Mouse (Mus musculus): ENCODE measurements around the gene Nkx6-2.

Nkx6-2 gene

GRCm38 (mm10) chr7:139570788-139571187, 11.8 kb downstream of the Nkx6-2 start:
- DNase-seq (ENCODE audit: extremely low spot score) = no peak

- no peak for DNase-seq (ENCODE audit: extremely low spot score)
These were observed 16.1 kb downstream of the Nkx6-2 start for GRCm38 (mm10) chr7:139566533-139566932.

- no peak for DNase-seq (ENCODE audit: extremely low spot score)
These were observed 16.6 kb downstream of the Nkx6-2 start for GRCm38 (mm10) chr7:139565998-139566397.

- DNase-seq (ENCODE audit: extremely low spot score) = no peak
These were observed 18.4 kb downstream of the Nkx6-2 start for GRCm38 (mm10) chr7:139564161-139564560.

GRCm38 (mm10) chr7:139563425-139563824, 19.2 kb downstream of the Nkx6-2 start:
- DNase-seq (ENCODE audit: extremely low spot score) = no peak

- no peak for DNase-seq (ENCODE audit: extremely low spot score)
These were observed 22.9 kb downstream of the Nkx6-2 start for GRCm38 (mm10) chr7:139559659-139560058.

- no peak for DNase-seq (ENCODE audit: extremely low spot score)
These were observed 25.7 kb downstream of the Nkx6-2 start for GRCm38 (mm10) chr7:139556746-139557526.

GRCm38 (mm10) chr7:139556331-139556730, 26.3 kb downstream of the Nkx6-2 start:
- DNase-seq (ENCODE audit: extremely low spot score) = no peak

- no peak for DNase-seq (ENCODE audit: extremely low spot score)
These were observed 31.1 kb downstream of the Nkx6-2 start for GRCm38 (mm10) chr7:139551519-139551918.

- peak; percentile 15 for DNase-seq (ENCODE audit: extremely low spot score)
These were observed 32.4 kb downstream of the Nkx6-2 start for GRCm38 (mm10) chr7:139550086-139550783.

- no peak for DNase-seq (ENCODE audit: extremely low spot score)
These were observed 35.3 kb downstream of the Nkx6-2 start for GRCm38 (mm10) chr7:139547325-139547724.

- no peak for DNase-seq (ENCODE audit: extremely low spot score)
These were observed 37.6 kb downstream of the Nkx6-2 start for GRCm38 (mm10) chr7:139544706-139545625.

GRCm38 (mm10) chr7:139541422-139541821, 41.2 kb downstream of the Nkx6-2 start:
- DNase-seq (ENCODE audit: extremely low spot score) = no peak

GRCm38 (mm10) chr7:139540601-139541000, 42.0 kb downstream of the Nkx6-2 start:
- no peak for DNase-seq (ENCODE audit: extremely low spot score)

GRCm38 (mm10) chr7:139538541-139538940, 44.1 kb downstream of the Nkx6-2 start:
- no peak for DNase-seq (ENCODE audit: extremely low spot score)

GRCm38 (mm10) chr7:139537831-139538230, 44.8 kb downstream of the Nkx6-2 start:
- DNase-seq (ENCODE audit: extremely low spot score) = no peak

- no peak for DNase-seq (ENCODE audit: extremely low spot score)
These were observed 45.8 kb downstream of the Nkx6-2 start for GRCm38 (mm10) chr7:139536831-139537230.

GRCm38 (mm10) chr7:139536331-139536730, 46.3 kb downstream of the Nkx6-2 start:
- DNase-seq (ENCODE audit: extremely low spot score) = no peak

- no peak for DNase-seq (ENCODE audit: extremely low spot score)
These were observed 51.2 kb downstream of the Nkx6-2 start for GRCm38 (mm10) chr7:139531428-139531801.

- DNase-seq (ENCODE audit: extremely low spot score) = peak; percentile 53
These were observed 51.8 kb downstream of the Nkx6-2 start for GRCm38 (mm10) chr7:139530591-139531427.
